Mouse (Mus musculus): ENCODE measurements around the gene Shc3. TPM values are rescaled to one million over a fixed set of nuclear protein-coding genes. Genes with fewer than 3 reads are reported as not detected.

Shc3 gene
- polyA plus RNA-seq, 1 experiment from 2014 or later: 3.1 TPM

DNA sequence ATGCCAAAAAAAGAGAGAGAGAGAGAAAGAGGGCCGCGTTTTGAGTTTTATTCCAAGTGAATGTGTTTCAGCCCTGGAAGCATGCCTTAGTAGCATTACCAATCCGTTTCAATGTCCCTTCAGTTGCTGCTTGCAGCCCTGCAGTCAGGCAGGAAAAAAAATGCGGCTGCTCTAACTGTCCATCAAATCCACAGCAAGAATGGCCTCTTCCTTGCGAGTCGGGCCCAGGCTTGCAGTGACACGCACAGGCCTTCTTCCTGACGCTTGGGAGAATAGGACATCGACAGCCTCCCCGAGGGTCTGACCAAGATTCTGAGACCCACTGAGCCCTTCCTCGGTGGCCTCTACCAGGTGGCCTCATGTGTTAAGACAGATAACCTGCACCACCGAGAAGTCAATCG is 718 bp downstream of the Shc3 start:
- peak overlapping the region; percentile 68 for H3K9ac ChIP-seq
- peaks cover 87% of the 10 kb centered on the region for H3K27me3 ChIP-seq
- H3K4me3 ChIP-seq: peak overlapping the region; percentile 58
- WGBS: 2% methylated on average over 13 of the region's 13 CpGs
- no peaks in the 10 kb centered on the region for H3K9me3 ChIP-seq
- peak overlapping the region; percentile 70; the same call in 1 of the 2 replicates for H3K27ac ChIP-seq
- ATAC-seq (ENCODE audit: insufficient number of reproducible peaks, insufficient read depth, low FRiP score, low TSS enrichment, low read depth): no peak
- H3K36me3 ChIP-seq: no peaks in the 10 kb centered on the region
- H3K4me1 ChIP-seq: peaks cover 39% of the 10 kb centered on the region
- H3K4me2 ChIP-seq: peak overlapping the region; percentile 96

DNA sequence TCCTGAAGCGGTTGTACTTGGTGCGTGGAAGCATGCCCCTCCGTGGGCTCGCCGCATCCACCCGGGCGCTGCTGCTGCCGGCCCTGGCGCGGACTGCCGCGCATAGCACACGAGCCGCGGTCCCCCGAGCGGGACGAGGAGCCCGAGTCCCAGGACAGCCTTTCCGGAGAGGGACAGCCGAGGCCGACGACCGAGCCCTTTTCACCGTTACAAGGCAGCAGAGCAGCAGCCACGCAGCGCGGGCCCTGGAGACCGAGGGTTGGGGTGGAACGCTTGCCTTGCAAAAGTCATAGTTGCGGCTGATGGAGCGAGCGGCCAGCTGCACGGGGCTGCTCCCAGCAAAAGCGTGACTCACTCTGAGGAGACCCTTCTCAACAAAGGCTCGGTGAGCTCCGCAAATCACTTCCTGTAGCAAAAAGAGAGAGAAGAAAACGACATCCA is 1.8 kb downstream of the Shc3 start:
- Histone ChIP-seq H3K36me3 (no peaks in the 10 kb centered on the region), H3K27me3 (peaks cover 87% of the 10 kb centered on the region), H3K9me3 (no peaks in the 10 kb centered on the region), H3K9ac (peak overlapping the region; percentile 75), H3K27ac (peak overlapping the region; percentile 24; the same call in 1 of the 2 replicates), H3K4me1 (peaks cover 39% of the 10 kb centered on the region), H3K4me3 (peak overlapping the region; percentile 58), H3K4me2 (peak overlapping the region; percentile 96)
- 1% methylated on average over 38 of the region's 38 CpGs for WGBS
- no peak for ATAC-seq (ENCODE audit: insufficient number of reproducible peaks, insufficient read depth, low FRiP score, low TSS enrichment, low read depth)

DNA sequence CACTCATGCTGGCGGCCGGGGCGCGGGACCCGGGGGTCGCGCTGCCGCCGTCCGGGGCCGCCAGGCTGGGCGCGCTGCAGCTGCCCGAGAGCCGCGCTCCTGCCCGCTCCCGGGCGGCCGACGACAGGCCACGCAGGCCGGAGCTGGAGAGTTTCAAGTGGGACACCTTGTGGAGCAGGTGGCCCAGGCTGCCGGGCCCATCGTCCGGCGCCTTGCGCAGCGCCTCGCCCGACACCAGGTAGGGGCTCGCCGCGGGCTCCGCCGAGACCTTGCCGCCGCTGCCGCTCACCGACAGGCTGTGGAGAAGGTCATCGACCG is 2.2 kb downstream of the Shc3 start:
- Histone ChIP-seq H3K9me3 (no peaks in the 10 kb centered on the region), H3K4me3 (peak overlapping the region; percentile 58), H3K27me3 (peaks cover 86% of the 10 kb centered on the region), H3K4me2 (peak overlapping the region; percentile 96), H3K9ac (peak overlapping the region; percentile 75), H3K4me1 (peaks cover 39% of the 10 kb centered on the region), H3K36me3 (no peaks in the 10 kb centered on the region), H3K27ac (no peak overlapping the region)
- no peak for ATAC-seq (ENCODE audit: insufficient number of reproducible peaks, insufficient read depth, low FRiP score, low TSS enrichment, low read depth)
- WGBS: under 1% methylated on average over 41 of the region's 42 CpGs

DNA sequence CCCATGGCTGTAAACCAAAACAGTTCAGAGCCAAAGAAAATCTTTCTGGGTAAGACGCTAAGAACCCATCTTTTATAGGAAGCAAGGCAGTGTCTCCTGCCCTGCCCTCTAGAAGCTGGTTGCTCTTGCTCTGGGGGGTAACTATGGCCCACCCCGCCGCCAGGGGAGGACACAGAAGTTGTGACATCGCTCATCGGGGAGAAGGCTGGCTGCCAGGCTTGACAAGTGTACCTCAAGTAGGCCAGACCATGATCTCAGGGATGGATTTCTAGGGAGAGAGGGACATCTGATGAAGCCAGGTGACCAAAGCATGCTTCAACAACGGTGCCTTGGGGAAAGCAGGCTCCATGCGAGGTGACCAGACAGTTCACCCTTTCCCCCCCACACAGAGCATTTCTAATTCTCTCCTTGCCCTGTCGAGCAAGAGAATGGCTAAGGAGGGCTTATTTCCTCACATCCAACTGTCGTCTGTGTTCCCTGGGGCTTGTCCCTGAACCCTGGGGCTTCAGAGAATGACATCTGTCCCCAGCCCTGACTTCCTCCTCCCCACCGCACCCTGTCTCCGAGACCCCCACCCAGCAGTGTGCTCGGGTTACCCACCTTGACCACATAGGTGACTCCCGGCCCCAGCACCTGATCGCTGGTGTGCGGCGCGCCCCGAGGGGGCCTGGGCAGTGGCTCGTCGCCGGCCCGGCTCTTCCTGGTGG is 2.7 kb downstream of the Shc3 start:
- WGBS: 6% methylated on average over 22 of the region's 22 CpGs
- Histone ChIP-seq H3K9me3 (no peaks in the 10 kb centered on the region), H3K27ac (no peak overlapping the region), H3K27me3 (peaks cover 80% of the 10 kb centered on the region), H3K4me1 (peaks cover 39% of the 10 kb centered on the region), H3K4me2 (peak overlapping the region; percentile 96), H3K9ac (peak overlapping the region; percentile 75), H3K4me3 (peak overlapping the region; percentile 58), H3K36me3 (no peaks in the 10 kb centered on the region)
- ATAC-seq (ENCODE audit: insufficient number of reproducible peaks, insufficient read depth, low FRiP score, low TSS enrichment, low read depth): no peak

DNA sequence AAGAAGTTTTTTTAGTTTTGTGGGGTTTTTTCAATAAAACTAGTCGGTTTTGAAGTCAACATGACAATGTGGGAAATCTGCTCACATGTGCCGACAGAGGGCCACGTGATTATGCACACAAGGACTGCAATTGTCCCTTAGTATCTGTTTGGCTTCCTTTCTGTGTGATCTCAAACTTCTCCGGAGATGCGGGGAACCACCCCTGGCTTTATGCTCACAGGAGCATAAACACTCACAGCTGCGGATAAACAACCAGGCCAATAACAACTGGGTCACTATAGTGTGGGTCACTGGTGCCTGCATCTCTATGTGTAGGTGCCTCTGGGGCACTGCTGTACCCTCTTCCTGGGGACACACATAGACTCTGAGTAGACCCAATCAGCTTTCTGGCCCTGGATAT is 4.5 kb downstream of the Shc3 start:
- no peak overlapping the region for H3K27ac ChIP-seq
- no peak overlapping the region for H3K4me2 ChIP-seq
- no peaks in the 10 kb centered on the region for H3K9me3 ChIP-seq
- 73% methylated on average over 6 of the region's 6 CpGs for WGBS
- peaks cover 33% of the 10 kb centered on the region for H3K4me1 ChIP-seq
- no peaks in the 10 kb centered on the region for H3K36me3 ChIP-seq
- peaks cover 65% of the 10 kb centered on the region for H3K27me3 ChIP-seq
- ATAC-seq (ENCODE audit: insufficient number of reproducible peaks, insufficient read depth, low FRiP score, low TSS enrichment, low read depth): no peak
- H3K9ac ChIP-seq: no peak overlapping the region
- no peak overlapping the region for H3K4me3 ChIP-seq

DNA sequence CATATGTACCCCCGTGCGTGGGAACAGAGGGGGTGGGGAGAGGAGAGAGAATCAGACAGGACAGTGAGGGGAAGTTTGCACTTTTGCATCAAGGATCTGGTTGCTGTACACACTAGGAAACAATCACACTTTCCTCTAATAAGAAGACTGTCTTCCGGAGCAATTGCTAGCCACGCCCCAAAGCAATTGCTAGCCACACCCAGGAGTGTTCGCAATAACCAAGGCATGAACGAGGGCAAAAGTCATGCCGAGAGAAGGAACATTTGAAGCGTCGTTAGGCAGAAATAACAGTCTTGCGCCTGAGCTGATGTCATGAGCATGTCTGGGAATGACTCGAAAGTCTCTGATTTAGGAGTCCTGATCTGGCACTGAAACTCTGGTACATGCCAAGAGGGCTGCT is 15.9 kb downstream of the Shc3 start:
- ATAC-seq (ENCODE audit: insufficient number of reproducible peaks, insufficient read depth, low FRiP score, low TSS enrichment, low read depth): no peak

DNA sequence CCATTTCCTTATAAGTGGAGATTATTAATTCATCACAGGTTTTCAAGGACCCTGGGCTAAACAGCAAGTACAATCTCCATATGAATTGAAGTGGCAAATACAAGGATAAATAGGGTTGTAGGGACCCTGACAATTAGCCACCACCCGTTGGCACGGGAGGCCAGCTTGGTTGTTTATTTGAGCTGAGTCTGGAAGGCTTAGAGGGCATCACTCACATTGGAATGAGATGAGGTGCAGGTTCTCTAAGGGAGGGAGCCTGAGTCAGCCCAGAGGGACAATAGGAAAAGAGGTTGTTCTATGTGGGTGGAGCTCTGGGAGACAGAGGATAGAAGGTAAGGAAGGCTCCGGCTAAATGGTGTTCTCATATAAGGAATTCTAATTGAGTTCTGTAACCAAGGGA is 17.0 kb downstream of the Shc3 start:
- no peak overlapping the region for H3K9ac ChIP-seq
- 74% methylated on average over 3 of the region's 3 CpGs for WGBS
- H3K27me3 ChIP-seq: no peaks in the 10 kb centered on the region; the same call in 1 of the 2 replicates
- H3K4me3 ChIP-seq: no peak overlapping the region
- no peak overlapping the region for H3K4me2 ChIP-seq
- no peaks in the 10 kb centered on the region for H3K4me1 ChIP-seq
- no peak overlapping the region for H3K27ac ChIP-seq
- no peaks in the 10 kb centered on the region for H3K36me3 ChIP-seq
- ATAC-seq (ENCODE audit: insufficient number of reproducible peaks, insufficient read depth, low FRiP score, low TSS enrichment, low read depth): no peak
- no peaks in the 10 kb centered on the region for H3K9me3 ChIP-seq

More for the DNA sequence above, 15.9 kb downstream of the Shc3 start:
- 83% methylated on average over 11 of the region's 11 CpGs for WGBS
- H3K4me3 ChIP-seq: no peak overlapping the region
- no peak overlapping the region for H3K4me2 ChIP-seq
- no peaks in the 10 kb centered on the region; the same call in 1 of the 2 replicates for H3K27me3 ChIP-seq
- H3K36me3 ChIP-seq: no peaks in the 10 kb centered on the region
- no peak overlapping the region for H3K9ac ChIP-seq
- H3K4me1 ChIP-seq: no peaks in the 10 kb centered on the region
- no peak overlapping the region for H3K27ac ChIP-seq
- H3K9me3 ChIP-seq: no peaks in the 10 kb centered on the region

DNA sequence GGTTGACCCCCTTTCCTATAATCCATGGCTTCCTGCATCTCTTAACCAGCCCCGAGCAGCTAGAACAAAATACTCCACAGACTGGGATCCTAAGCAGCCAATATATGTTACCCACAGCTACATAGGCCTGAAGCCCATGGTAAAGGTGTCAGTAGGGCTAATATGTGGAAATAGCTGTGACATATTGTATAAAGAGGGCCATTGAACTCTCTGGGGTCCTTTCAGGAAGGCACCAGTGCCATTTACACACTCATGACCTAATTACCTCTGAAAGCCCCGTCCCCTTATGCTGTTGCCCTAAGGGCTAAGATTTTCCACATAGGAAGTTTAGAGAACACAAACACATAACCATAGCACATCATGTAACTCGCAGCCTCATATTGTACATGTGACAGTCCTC is 17.4 kb downstream of the Shc3 start:
- Histone ChIP-seq H3K9ac (no peak overlapping the region), H3K36me3 (no peaks in the 10 kb centered on the region), H3K9me3 (no peaks in the 10 kb centered on the region), H3K4me3 (no peak overlapping the region), H3K4me2 (no peak overlapping the region), H3K4me1 (no peaks in the 10 kb centered on the region), H3K27me3 (no peaks in the 10 kb centered on the region; the same call in 1 of the 2 replicates), H3K27ac (no peak overlapping the region)
- WGBS: 71% methylated on average over 3 of the region's 3 CpGs
- ATAC-seq (ENCODE audit: insufficient number of reproducible peaks, insufficient read depth, low FRiP score, low TSS enrichment, low read depth): no peak

DNA sequence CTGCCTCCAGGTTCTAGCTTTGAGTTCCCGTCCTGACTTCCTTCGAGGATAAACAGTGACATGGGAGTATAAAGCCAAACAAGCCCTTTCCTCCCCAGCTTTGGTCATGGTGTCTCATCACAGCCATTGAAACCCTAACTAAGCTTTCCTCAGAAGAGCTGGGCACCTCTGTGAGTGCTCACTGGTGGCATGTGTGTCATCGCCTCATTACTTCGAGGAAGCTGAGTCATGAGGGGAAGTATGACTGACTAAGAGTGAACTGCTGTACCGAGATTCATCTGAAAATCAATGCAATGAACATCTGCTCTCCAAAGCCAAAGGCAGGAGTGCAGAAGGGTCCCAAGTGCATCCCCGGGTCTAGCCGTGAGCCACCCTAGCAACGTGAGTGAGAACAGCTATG is 29.4 kb downstream of the Shc3 start:
- no peaks in the 10 kb centered on the region for H3K4me1 ChIP-seq
- no peaks in the 10 kb centered on the region; the same call in 1 of the 2 replicates for H3K9me3 ChIP-seq
- no peaks in the 10 kb centered on the region for H3K36me3 ChIP-seq
- 83% methylated on average over 8 of the region's 8 CpGs for WGBS
- no peak overlapping the region for H3K9ac ChIP-seq
- ATAC-seq (ENCODE audit: insufficient number of reproducible peaks, insufficient read depth, low FRiP score, low TSS enrichment, low read depth): no peak
- no peak overlapping the region for H3K27ac ChIP-seq
- H3K4me3 ChIP-seq: no peak overlapping the region
- H3K27me3 ChIP-seq: no peaks in the 10 kb centered on the region
- H3K4me2 ChIP-seq: no peak overlapping the region

DNA sequence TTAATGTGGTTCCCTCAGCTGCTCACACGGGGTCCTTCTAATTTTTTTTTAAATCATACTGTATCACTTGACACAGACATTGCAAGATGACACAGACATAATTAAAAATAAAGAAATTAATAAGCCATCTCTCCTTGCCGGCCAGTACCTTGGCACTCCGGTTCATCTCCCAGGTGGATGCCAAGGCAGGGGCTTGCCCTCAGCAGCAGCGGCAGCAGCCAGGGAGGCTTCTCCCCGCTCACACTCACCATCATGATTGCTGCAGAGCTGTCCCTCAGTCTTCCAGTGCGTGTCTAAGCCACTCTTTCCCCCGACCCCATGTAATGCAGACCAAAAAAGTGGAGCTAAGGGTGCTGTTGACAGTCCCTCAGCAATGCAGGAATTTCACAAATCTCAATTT is 33.9 kb downstream of the Shc3 start:
- no peak for ATAC-seq (ENCODE audit: insufficient number of reproducible peaks, insufficient read depth, low FRiP score, low TSS enrichment, low read depth)

DNA sequence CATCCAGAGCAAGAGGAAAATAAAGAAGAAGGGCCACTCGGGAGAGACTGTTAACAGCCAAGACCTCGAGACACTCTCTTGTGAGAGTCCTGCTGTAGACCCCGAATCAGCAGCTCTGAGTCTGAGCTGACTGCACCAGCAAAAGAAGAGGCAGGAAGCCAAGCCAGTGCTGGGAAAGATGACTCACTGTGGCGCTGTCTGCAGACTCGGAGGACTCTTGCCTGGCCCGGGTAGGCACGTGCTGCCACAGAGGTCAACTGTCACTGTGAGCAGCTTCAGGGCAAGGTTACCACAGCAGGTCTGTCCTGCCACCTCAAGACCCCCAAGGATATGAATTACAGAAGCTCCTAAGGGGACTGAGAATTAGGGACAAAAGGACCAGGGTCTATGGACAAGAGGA is 42.7 kb downstream of the Shc3 start:
- Histone ChIP-seq H3K4me3 (no peak overlapping the region), H3K36me3 (no peaks in the 10 kb centered on the region), H3K27me3 (no peaks in the 10 kb centered on the region), H3K27ac (no peak overlapping the region), H3K4me1 (no peaks in the 10 kb centered on the region), H3K4me2 (no peak overlapping the region), H3K9me3 (no peaks in the 10 kb centered on the region), H3K9ac (no peak overlapping the region)
- WGBS: 47% methylated on average over 7 of the region's 7 CpGs
- no peak for ATAC-seq (ENCODE audit: insufficient number of reproducible peaks, insufficient read depth, low FRiP score, low TSS enrichment, low read depth)

More for the DNA sequence above, 33.9 kb downstream of the Shc3 start:
- H3K27me3 ChIP-seq: no peaks in the 10 kb centered on the region
- H3K36me3 ChIP-seq: no peaks in the 10 kb centered on the region
- no peaks in the 10 kb centered on the region for H3K9me3 ChIP-seq
- no peak overlapping the region for H3K4me3 ChIP-seq
- H3K4me2 ChIP-seq: no peak overlapping the region
- no peak overlapping the region for H3K9ac ChIP-seq
- H3K27ac ChIP-seq: no peak overlapping the region
- 82% methylated on average over 7 of the region's 7 CpGs for WGBS
- no peaks in the 10 kb centered on the region for H3K4me1 ChIP-seq

DNA sequence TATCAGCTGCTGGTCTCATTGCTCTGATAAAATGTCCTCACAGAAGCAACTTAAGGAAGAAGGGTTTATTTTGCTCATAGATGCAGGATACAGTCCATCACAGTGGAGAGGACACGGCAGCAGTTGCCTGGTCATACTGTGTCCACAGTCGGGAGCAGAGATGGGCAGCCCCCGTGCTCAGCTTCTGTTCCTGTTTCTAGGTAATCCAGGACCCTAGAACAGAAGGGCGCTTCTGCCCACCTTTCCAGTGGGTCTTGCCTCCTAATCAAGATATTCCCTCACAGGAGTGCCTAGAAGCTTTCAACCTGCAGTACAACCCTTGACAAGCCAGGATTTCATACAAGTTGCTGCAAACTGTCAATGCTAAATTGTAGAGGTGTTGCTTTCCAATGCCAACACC is 44.9 kb downstream of the Shc3 start:
- H3K9me3 ChIP-seq: no peaks in the 10 kb centered on the region
- no peak overlapping the region for H3K9ac ChIP-seq
- H3K4me3 ChIP-seq: no peak overlapping the region
- no peak for ATAC-seq (ENCODE audit: insufficient number of reproducible peaks, insufficient read depth, low FRiP score, low TSS enrichment, low read depth)
- H3K4me1 ChIP-seq: no peaks in the 10 kb centered on the region
- H3K27ac ChIP-seq: no peak overlapping the region
- no peaks in the 10 kb centered on the region for H3K27me3 ChIP-seq
- no peak overlapping the region for H3K4me2 ChIP-seq
- H3K36me3 ChIP-seq: no peaks in the 10 kb centered on the region
- WGBS: 83% methylated on average over 4 of the region's 4 CpGs
